Mouse (Mus musculus) monocyte, adult 2 months (primary cell): ENCODE data around the gene Snrpd3.
"Not testable (repeated sequence)": the region's sequence is repeated elsewhere in the genome, so short reads cannot be mapped to it uniquely, and the experiment has no call there.

Experiments
- DNase-seq, 2 experiments: peaks; one replicate each; pipeline ENCODE4 v3.0.0; 2022; ENCODE audit warnings: low spot score in 2 of 2, low read depth in 1 of 2

Snrpd3 gene

DNA sequence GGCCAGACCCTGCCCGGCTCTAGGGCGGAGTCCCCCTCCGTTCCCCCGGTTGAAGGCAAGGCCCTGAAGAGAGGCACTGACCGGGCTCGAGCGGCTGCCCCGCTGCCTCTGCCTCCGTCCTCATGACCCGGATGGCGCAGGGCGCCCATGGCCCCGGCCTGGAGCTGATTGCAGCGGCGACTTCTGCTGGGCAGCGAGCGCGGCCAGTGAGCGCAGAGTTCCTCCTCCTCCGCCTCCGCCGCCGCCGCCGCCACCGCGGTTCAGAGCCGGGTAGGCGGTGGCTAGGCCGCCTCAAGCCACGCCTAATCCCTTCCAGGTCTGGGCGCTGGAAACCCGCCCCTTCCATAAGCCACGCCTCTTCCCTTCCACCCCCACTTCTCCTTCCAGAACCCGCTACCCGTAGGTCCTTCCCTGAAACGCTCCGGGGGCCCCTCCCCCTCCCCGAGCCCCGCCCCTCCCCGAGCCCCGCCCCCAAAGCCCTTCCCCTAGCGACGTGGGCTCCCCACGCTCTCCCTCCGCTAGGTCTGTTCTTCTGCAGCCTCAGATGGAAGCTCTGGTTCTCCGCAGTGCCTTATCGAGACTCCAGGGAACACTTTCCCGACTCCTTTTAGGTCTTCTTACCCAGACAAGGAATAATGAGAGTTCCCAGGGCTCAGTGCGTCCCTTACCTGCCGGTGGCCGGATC is at the start of gene Snrpd3:
Gene Snrpd3 (plus strand): TSS at position 479 of the 685 bp plus-strand sequence.
- peak; percentile 87 to 91 for DNase-seq

GRCm38 (mm10) chr10:75473411-75473810 is 43.9 kb upstream of the Snrpd3 start:
- DNase-seq, result peak; percentile 11 to 16

DNA sequence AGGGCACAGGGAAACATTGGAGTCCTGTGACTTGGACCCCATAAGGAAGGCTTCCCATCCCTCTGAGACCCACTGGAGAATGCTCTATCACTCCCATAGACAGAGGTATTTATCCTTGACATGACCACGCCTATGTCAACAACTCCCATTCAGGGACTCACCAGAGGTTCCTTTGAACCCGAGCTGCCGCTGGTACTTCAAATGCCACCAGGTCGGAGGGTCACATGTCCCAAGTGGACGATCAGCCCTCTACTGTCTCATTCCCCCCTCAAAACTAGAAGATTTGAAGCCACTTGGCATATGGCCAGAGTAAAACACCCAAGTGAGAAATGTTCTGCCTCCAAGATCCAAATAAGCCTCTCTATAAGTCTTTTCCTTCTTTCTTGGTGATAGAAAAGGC is 42.8 kb upstream of the Snrpd3 start:
- no peak for DNase-seq

GRCm38 (mm10) chr10:75475139-75475850 is 42.1 kb upstream of the Snrpd3 start:
- DNase-seq, result not testable (repeated sequence)

DNA sequence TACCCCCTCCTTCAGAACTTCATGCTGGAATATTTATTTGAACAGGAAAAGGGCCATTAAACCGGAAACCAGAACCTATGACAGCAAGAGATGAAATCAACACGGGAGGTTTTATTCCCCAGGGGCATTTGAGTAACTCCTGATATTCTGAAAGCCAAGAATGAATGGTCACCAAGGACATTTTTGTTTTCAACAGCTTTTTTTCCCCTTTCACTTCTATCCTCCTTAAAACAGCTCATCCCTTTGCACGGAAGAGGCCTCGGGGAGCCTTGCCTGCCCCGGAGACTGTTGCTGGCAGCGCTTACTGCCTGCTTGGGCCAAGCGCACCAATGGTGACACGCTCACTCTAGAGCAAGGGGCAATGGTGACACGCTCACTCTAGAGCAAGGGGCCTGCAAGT is 40.3 kb upstream of the Snrpd3 start:
- DNase-seq, result no peak

- DNase-seq, result no peak
Measured at GRCm38 (mm10) chr10:75479955-75480354, 37.4 kb upstream of the Snrpd3 start.

- no peak for DNase-seq
Measured at GRCm38 (mm10) chr10:75481703-75482102, 35.6 kb upstream of the Snrpd3 start.

DNA sequence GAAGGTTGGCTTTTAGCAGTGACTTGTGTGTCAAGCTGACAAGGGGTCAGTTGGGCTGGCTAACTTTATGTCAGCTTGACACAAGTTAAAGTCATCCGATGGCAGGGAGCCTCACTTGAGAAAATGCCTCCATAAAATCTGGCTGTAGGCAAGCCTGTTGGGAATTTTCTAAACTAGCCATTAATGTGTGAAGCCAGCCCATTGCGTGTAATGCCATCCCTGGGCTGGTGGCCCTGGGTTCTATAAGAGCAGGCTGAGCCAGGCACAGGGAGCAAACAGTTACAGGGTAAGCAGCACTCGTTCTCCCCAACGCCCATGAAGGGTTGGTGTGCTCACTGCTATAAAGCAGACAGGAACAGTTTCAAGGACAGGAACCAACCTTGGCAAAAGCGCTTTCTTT is 35.1 kb upstream of the Snrpd3 start:
- DNase-seq, result no peak

DNA sequence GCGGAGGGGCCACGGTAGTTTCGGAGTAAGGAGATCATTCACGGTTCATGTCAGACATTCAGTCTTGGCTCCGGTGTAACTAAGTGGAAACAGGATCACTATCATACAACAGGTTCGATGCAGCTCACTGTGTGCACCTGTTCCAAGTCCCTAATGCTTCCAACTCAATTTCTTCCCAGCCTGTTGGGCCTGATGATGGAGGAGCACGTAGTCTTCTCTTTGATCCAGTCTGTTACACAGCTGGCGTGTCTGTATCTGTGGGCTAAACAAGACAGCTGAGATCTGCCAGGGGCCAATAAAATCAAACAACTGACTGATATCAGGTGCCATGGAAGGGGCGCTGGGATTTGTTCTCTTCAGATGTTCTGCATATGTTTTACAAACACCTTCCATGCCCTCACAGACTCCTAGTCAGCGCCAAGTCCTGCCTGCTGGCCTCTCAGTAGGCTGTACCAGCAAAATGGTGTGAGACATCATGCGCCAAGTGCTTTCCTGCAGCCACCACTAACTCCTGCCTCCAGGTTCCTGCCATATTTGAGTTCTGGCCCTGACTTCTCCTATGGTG is 34.4 kb upstream of the Snrpd3 start:
- DNase-seq, result no peak

DNA sequence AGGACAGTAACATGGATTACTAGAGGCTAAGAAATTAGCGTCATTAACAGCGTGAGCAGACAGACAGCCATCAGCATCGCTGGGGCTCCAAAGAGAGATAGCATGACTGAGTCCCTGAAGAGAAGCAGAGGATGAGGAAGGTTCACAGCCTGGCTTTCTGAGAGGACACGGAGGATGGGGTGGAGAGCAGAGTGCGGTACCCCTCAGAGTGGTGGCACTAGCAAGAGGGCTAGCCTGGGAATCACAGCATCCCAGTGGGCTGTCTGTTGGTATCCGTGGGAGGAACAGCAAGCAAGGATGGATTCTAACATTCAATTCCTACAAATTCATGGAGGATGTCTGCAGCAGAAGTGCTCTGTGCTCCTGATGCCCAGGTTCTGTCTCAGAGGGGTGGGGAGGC is 33.3 kb upstream of the Snrpd3 start:
- no peak for DNase-seq

DNA sequence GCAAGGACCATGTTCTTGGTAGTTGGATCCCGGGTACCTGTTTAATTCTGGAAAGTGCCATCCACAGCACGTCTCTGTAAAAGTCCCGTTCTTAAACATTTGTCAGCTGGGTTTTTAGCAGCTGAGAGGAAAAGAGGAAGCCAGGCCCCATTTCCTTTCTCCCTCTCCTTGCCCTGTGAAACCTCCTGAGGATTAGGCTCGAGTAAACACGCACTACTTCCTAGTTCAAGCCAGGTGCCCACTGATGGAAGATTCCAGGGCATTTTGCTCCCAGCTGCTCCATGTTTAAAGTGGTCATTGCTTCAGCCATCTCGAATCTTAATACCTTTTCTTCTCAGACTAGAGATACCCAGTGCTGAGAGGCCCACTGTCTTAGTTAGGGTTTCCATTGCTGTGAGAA is 32.6 kb upstream of the Snrpd3 start:
- DNase-seq, result no peak

DNA sequence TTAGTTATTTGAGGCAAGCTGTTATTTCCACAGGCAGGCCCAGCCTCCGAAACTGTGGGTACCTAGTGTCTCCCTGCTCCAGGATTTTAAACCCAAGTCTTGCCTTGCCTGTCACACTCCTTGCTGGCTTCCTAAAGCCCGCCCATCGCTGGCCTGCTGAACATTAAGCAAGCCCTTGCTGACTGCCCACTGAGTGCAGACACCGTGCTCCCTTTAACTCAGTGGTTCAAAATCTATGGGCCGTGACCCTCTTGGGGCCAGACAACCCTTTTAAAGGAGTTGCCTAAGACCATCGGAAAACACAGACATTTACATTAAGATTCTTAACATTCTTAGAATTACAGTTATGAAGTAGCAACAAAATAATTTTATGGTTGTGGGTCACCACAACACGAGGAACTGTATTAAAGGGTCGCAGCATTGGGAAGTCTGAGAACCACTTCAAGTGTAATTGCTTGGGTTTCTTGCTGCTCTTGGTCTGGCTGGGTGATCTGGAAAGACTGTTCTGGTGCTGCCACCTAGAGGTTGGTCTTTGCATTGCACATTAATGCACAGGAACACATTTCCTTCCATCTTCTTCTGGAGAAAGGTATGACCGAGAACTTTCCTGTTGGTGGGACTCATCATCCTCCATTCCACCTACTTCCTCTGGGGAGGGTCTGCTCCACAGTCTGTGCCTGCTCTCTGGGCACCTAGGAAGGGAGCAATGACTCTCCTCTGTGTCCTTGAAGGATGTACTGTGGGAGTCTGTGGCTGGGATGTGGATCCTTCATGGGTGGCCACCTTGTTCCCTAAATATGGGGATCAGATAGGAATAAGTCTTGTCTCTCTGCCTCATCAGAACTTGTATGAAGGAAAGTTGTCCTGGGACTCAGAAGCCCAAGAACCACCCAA is 31.0 kb upstream of the Snrpd3 start:
- DNase-seq, result peak; percentile 33 to 53

DNA sequence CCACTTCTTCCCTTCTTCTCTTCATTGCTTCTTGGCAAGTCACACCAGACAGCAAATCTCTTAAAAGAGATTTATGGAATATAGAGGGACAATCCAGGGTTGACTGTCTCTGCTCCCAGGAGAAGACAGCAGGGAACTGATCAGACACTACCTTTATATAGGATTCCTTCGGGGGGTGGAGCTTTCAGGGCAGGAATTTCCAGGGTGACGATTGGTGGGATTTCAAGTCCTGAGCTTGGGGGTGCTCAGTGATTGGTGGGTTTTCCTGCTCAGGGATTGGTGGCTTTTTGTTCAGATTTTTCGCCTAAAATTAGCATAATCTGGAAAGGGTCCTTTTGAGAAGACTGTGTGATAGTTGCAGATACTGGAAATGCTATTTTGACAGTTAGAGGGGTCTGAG is 30.2 kb upstream of the Snrpd3 start:
- DNase-seq, result no peak

DNA sequence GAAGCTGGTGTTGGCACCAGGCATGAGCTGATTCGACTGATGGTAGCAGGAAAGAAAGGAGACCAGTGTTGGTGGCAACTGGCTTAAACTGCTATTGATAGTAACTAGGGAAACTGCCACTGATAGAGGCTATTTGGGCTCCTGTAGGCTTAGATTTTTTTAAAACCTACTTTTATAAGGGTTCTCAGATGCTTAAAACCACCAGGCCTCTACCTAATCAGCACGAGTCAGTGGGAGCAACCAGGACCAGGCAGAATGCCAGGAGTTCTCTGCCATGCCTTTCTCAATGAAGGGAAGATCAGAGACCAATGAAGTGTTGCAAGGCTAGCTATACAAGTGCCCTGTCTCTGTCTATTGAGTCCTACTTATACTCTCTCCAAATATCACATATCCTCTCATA is 27.8 kb upstream of the Snrpd3 start:
- DNase-seq, result no peak

DNA sequence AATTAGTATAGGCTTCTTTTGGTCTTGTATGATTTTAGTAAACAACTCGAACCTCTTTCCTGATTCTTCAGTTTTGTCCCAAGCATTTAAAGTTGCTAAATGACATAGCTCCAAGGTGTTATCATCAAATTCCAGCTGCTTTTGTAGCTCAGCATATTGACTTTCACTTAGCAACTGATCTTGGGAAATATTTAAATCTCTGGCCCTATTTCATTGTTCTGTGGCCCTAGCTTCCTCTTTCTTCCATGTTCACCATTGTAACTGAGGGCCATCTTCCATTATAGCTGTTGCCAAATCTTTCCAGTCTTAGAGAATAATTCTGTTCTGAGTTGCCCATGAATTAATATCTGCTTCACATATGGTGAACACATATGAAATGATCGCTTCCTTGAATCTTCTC is 26.6 kb upstream of the Snrpd3 start:
- DNase-seq, result no peak

- no peak for DNase-seq
Measured at GRCm38 (mm10) chr10:75491234-75491935, 26.0 kb upstream of the Snrpd3 start.

GRCm38 (mm10) chr10:75491936-75492262 is 25.5 kb upstream of the Snrpd3 start:
- DNase-seq, result no peak

DNA sequence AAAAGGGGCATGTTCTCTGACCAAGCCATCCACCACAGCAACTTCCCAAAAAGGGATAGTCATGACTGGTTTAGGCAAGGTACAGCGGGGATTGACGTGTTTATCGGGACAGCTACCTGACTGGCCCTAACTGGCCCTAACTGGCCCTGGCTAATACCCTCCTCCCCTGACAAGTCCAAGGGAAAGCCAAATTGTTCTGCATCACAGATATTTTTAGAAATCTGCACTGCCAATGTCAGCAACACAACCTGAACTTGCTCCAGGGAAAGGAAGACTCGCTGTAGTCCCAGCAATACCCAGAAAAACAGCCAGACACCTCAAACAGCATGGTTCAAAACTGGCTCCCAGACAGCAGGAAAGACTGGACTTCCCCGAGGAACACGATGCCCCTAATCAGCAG is 22.0 kb upstream of the Snrpd3 start:
- no peak for DNase-seq

- DNase-seq, result no peak
Measured at GRCm38 (mm10) chr10:75495921-75496320, 21.4 kb upstream of the Snrpd3 start.

- DNase-seq, result not testable (repeated sequence)
Measured at GRCm38 (mm10) chr10:75499214-75499613, 18.1 kb upstream of the Snrpd3 start.

- DNase-seq, result no peak
Measured at GRCm38 (mm10) chr10:75499791-75500190, 17.6 kb upstream of the Snrpd3 start.
